Mouse (Mus musculus) spleen, postnatal 10 days (tissue): ENCODE measurements at regions not wholly inside any gene's neighbourhood (a gene's known extent, or its start where the extent isn't known, plus 50 kb on each side); places are given as distances from the start of the nearest gene placed in this dataset.

Experiments used
- DNase-seq, 2 experiments: peaks; one replicate each; pipeline ENCODE4 v3.0.0; 2021 to 2022; ENCODE audit warnings: low spot score in 2 of 2

GRCm38 (mm10) chr16:86368449-86368848 is 466.8 kb upstream of the Adamts5 start:
- DNase-seq = no peak

GRCm38 (mm10) chr16:86366197-86366596 is 464.6 kb upstream of the Adamts5 start:
- DNase-seq = no peak

DNA sequence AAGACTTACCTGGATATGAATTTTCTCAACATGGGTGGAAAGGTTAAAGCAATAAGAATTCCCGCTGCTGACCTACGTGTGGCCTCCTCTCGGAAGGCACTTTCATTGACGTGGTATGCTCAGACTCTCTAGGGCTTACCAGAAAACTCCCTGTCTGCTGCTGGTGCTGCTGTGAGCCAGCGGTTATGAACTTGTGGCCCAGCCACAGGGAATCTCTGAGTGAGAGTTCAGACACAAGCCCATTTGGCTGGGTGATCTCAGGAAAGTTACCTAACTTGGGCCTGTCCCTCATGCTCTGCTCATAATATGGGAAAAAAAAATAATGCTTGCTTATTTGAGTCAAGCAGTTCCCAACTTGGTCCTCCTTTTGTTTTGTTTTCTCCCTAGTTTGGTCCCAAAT is 459.5 kb upstream of the Adamts5 start:
- no peak for DNase-seq

DNA sequence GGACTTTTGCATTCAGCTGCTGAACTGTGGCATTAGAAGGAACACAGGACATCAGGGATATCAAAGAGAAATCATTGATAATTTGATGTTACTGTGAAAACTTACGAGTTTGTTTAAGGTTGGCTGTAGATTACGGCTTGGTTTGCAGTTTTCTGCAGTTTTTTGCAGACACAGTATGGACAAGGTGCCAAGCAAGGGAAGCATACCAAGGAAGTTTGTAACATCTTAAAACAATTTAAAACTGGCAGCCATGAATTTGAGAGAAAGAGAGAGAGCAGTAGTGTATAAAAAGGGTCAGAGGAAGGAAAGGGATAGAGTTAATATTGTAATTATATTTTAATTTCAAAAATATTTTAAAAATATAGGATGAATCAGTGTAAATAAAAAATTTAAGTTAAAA is 453.4 kb upstream of the Adamts5 start:
- no peak for DNase-seq

- DNase-seq = no peak
Observed at GRCm38 (mm10) chr16:86347753-86348152, 446.1 kb upstream of the Adamts5 start.

DNA sequence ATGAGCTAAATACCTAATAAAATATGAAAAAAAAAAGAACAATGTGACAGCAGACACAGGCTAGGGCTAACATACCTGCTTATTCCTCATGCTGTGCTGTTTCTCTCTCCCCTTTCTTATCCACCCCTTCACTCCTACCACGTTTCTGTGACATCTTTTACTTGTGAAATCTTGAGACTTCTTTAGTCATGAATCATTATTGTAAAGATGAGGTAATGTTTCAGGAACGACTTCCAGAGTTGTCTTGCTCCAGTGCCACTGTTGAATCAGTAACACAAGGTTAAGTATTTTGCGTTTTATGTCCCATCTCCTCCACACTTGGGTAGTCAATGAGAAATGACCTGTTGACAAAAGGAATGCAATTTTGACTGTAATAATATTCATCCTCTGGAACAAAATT is 445.3 kb upstream of the Adamts5 start:
- no peak for DNase-seq

GRCm38 (mm10) chr16:86340311-86340710 is 438.7 kb upstream of the Adamts5 start:
- DNase-seq = no peak

GRCm38 (mm10) chr16:86325406-86325805 is 423.8 kb upstream of the Adamts5 start:
- DNase-seq = no peak

DNA sequence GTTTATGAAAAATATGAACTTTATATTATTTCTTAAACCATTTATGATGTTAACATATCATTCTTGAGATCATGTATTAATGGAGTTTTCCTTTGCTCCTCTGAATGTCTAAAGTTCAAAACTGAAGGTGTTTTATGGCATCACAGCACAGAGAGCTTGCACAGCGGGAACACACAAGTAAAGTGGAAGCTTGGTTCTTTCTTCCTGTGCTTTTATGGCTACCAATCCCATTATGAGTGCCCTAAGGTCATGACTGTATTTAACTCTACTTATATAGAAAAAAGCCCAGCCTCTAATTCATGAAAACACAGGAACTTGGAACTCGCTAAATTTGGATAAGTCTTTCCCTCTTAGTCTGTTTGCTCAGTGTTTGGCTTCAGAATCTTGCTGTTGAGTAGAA is 417.3 kb upstream of the Adamts5 start:
- no peak for DNase-seq

DNA sequence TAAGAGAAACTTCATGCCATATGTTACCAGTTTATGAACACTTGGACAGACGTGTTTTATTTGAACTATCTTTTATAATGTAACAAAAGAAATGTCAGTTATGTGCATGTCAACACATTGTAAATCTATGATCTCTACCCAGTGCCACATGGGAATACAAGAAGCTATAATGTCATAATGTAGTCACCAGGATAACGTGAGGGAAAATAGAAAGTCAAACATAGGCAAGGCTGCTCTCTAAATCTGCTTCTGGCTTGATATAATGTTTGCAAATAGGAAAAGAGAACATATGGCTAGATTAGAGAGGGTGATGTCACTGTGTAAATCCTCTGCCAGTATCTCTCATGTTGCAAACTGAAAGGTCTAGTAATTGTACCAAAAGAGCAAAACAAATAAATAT is 408.1 kb upstream of the Adamts5 start:
- no peak for DNase-seq

GRCm38 (mm10) chr16:86303869-86304268 is 402.2 kb upstream of the Adamts5 start:
- DNase-seq = no peak

DNA sequence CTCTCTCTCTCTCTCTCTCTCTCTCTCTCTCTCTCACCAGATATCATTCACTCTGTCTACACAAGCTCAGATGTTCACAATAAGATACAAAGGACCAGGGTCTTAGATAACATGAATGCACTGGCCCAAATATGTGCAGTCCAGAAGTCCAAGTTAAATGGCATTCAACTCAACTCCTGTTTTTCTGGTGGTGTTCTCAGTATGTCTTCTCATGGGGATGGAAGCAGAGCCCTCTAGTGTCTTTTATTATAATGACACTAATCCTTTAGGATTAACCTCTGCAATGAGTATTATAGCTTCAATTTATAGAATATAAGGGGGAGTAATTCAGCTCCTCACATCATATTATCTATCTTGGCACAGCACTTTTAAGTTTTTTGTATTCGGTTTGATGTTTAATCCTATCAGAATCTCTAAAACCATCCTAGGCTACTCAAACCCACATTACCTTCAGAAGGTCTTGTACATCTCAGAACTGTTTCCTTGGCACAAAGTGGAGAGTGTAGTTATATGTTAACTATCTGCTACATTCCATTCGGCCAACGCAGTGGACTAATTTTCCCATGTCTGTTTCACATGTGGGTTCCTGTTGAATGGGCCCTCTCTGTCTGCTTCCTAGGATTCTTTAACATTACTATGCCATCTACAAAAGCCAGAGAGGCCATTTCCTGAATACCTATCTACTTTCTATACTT is 401.0 kb upstream of the Adamts5 start:
- no peak for DNase-seq

GRCm38 (mm10) chr16:86294436-86294835 is 392.8 kb upstream of the Adamts5 start:
- no peak for DNase-seq

GRCm38 (mm10) chr16:86281326-86281725 is 379.7 kb upstream of the Adamts5 start:
- no peak for DNase-seq

DNA sequence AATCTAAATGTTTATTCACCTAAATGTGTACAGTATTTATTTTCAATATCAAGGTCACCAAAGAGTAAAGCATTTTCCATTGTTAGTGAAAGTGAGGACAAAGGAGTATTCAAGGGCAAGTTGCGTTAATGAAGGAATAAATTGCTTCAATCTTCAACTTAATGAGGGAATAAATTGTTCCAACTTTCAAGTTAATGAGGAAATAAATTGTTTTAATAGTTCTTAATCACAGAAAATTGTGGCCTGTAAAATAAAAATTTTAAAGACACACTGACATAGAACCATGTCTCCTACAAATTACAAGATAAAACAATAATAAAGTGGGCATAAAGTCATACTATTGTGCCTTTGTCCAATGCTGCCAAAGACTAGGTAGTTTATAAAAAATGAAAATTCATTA is 375.4 kb upstream of the Adamts5 start:
- DNase-seq = no peak

DNA sequence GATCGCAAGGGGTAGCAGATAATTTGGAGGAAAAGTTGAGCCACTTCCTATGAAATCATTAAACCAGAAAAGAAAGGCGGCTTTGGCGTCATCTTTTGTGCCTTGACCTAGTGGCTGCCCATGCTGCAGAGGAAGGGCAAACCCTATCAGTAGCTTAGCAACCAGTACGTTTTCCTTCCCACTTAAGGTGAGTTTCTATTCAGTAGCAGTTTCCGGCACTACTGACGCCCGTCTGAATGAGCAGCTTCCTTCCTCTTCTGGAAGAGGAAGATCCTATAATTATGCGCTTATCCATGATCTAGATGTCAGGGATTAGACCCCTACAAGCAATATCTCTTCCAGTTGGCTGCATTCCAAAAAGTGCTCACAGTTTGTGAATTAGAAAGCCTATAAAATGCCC is 360.0 kb upstream of the Adamts5 start:
- DNase-seq = no peak

DNA sequence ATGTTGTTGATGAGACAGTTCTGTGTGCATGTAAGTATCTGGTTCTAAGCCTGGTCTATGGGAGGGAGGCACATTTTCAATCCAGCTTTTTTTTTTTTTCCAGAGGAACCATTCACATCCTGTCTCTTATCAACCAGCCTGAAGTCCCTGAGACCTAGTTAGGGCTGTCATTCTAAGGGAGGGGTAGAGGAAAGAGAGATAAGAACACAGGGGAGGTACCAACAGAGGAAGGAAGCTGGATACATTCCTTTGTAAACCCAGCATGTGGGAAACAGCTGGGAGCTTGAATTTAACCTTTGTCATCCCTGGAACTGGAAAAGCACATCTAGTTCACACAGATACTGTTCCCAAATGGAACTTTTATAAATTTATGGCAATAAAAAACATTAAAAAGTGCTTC is 351.0 kb upstream of the Adamts5 start:
- DNase-seq = no peak

- DNase-seq = no peak
Observed at GRCm38 (mm10) chr16:86250021-86250420, 348.4 kb upstream of the Adamts5 start.

- DNase-seq = no peak
Observed at GRCm38 (mm10) chr16:86244191-86244590, 342.6 kb upstream of the Adamts5 start.

DNA sequence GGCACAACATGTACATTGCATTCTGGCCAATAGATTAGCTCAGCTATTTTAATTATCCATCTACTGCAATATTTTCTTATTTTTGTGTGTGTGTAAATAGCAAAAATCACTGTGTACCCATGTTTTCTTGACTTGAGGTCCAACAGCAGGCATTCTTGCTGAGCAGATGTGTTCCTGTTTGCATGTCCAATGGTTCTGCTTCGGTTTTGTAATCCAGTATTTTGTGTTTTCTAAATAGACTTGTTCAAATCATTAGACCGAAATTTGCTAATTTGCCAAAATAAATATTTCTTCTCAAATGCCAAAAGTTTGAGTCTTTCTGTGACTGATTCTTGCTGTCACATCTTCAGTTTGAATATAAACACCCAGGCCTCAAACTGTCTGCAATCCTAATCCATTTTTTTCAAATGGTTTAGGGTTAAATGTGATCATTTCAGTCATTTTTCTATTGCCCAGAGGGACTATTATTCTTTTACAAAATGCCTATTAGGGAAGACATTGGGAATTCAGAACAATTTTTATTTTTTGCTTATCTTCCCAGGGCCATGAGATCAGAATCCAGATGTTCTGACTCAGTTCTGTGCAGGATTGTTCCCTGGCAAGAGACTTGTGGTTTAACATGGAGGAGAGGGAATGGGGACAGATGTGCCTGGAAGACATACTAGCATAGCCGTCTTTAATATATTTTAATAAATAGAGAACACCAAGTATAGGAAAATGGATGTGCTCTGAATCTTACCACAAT is 341.3 kb upstream of the Adamts5 start:
- DNase-seq = no peak

DNA sequence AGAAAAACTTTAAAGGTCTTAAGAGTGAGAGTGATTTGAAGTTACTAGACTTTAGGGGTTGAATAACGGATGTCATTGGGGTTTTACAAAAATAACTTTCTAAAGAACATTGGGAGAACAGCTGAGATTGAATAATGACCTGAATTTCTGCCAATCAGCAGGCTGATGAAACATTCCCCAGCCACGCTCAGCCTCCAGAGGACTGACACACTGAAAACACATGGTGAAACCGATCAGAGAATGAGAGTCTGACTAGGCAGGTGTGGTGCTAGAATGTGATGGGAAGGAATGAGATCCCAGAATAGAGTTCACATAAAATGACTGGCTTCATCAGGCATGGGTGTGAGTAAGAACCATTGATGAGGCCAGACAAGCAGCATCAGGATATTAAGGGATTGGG is 321.4 kb upstream of the Adamts5 start:
- DNase-seq = no peak

GRCm38 (mm10) chr16:86210547-86210946 is 308.9 kb upstream of the Adamts5 start:
- DNase-seq = no peak

GRCm38 (mm10) chr16:86209319-86209718 is 307.7 kb upstream of the Adamts5 start:
- no peak for DNase-seq

DNA sequence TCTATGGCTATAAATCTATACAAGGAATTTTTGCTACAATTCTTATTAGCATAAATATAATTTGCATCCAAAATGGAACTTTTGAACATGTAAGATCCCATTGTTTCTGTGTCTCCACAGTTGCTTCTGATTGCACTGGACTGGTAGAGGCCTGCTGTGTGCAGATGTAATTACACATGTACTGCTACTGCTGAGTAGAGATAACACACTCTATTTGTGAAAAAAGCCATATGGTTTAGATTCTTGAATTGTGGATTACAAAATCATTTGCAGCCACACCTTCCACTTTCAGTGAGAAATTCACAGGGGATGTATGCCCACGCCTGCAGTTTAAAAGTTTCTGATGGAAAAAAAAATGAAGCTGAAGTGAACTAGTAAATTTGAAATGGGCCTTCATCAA is 288.2 kb upstream of the Adamts5 start:
- DNase-seq = no peak
